Mouse (Mus musculus) intestine, postnatal 0 days (tissue): ENCODE measurements around the gene Il22ra2. TPM values are rescaled to one million over a fixed set of nuclear protein-coding genes. Genes with fewer than 3 reads are reported as not detected.

ENCODE experiments used
- ATAC-seq: fragments of 200-750 bp; cut with Nextera tagmentation; 2 replicates; pipeline ENCODE4 v1.8.0; 2017; ENCODE audit warnings: mild to moderate bottlenecking, moderate TSS enrichment, moderate library complexity
- H3K27ac ChIP-seq: fragments of 300-500 bp; sonication (generic); 2 replicates; pipeline ENCODE4 v1.5.1; 2014; ENCODE audit warnings: mild to moderate bottlenecking, low read depth, low read length, moderate library complexity
- H3K27me3 ChIP-seq: fragments of 300-500 bp; sonication (generic); replicated peaks from 2 replicates; pipeline ENCODE4 v1.6.1; 2014; ENCODE audit warnings: low read length, mixed read lengths; ENCODE audit not compliant: control insufficient read depth, insufficient read depth
- H3K36me3 ChIP-seq: fragments of 300-500 bp; sonication (generic); 2 replicates; pipeline ENCODE4 v1.6.1; 2014; ENCODE audit warnings: mild to moderate bottlenecking, moderate library complexity; ENCODE audit not compliant: control insufficient read depth, insufficient read depth
- H3K4me1 ChIP-seq: fragments of 300-500 bp; sonication (generic); replicated peaks from 2 replicates; pipeline ENCODE4 v1.6.1; 2014; ENCODE audit warnings: antibody characterized with exemption, low read length, mixed read lengths; ENCODE audit not compliant: control insufficient read depth, insufficient read depth
- H3K4me2 ChIP-seq: fragments of 300-500 bp; sonication (generic); replicated peaks from 2 replicates; pipeline ENCODE4 v1.6.1; 2014; ENCODE audit warnings: low read depth, mild to moderate bottlenecking, moderate library complexity
- H3K4me3 ChIP-seq: fragments of 300-500 bp; sonication (generic); 2 replicates; pipeline ENCODE4 v1.5.1; 2014; ENCODE audit warnings: low read depth, low read length
- H3K9ac ChIP-seq: fragments of 300-500 bp; sonication (generic); 2 replicates; pipeline ENCODE4 v1.6.1; 2014; ENCODE audit warnings: mild to moderate bottlenecking, low read depth, low read length
- H3K9me3 ChIP-seq: fragments of 300-500 bp; sonication (generic); 2 replicates; pipeline ENCODE4 v1.6.1; 2016; ENCODE audit warnings: mixed run types; ENCODE audit not compliant: control insufficient read depth
- CTCF ChIP-seq: sonication (generic); IDR thresholded peaks from 2 replicates; pipeline ENCODE4 v1.5.1; 2016; ENCODE audit warnings: low read depth, mild to moderate bottlenecking, control low read depth, antibody characterized with exemption, moderate library complexity
- WGBS: fragments of 180-500 bp; shearing (Covaris S2); extraction: QIAGEN DNeasy Blood & Tissue Kit; methylation state at CpG from one replicate; pipeline ENCODE4 v1.1.7; 2014; 5-methylcytosine and 5-hydroxymethylcytosine counted together
- polyA plus RNA-seq: library from polyadenylated mRNA; unstranded; fragments of >200 nt; fragmentation: Nextera tagmentation; extraction: Ambion mirVana; gene quantifications from 2 replicates; pipeline ENCODE4 v1.2.1, GENCODE M21; 2015

Il22ra2 gene
- polyA plus RNA-seq, 1 experiment from 2014 or later, result 0.18 TPM

- H3K27ac ChIP-seq, result peak overlapping the region; percentile 65
- H3K9ac ChIP-seq, result no peak overlapping the region
- H3K4me1 ChIP-seq, result no peaks in the 10 kb centered on the region
- ATAC-seq, result no peak
- H3K36me3 ChIP-seq, result no peaks in the 10 kb centered on the region
- H3K4me3 ChIP-seq, result no peak overlapping the region
- no peak overlapping the region for H3K4me2 ChIP-seq
- WGBS, result 41% methylated on average over 7 of the region's 7 CpGs
- TF ChIP-seq CTCF, result no peak
- no peaks in the 10 kb centered on the region for H3K27me3 ChIP-seq
- H3K9me3 ChIP-seq, result no peaks in the 10 kb centered on the region
Observed at GRCm38 (mm10) chr10:19582806-19583430, 38.9 kb upstream of the Il22ra2 start.

- Histone ChIP-seq H3K27ac (no peak overlapping the region), H3K4me2 (no peak overlapping the region)
Observed at GRCm38 (mm10) chr10:19584064-19584463, 37.7 kb upstream of the Il22ra2 start.

GRCm38 (mm10) chr10:19584846-19585245 is 37.0 kb upstream of the Il22ra2 start:
- H3K4me1 ChIP-seq, result no peaks in the 10 kb centered on the region
- ATAC-seq, result no peak
- no peak for TF ChIP-seq CTCF
- H3K9me3 ChIP-seq, result no peaks in the 10 kb centered on the region
- no peak overlapping the region for H3K4me3 ChIP-seq
- no peaks in the 10 kb centered on the region for H3K36me3 ChIP-seq
- 39% methylated on average over 1 of the region's 1 CpGs for WGBS
- no peak overlapping the region for H3K4me2 ChIP-seq
- H3K27me3 ChIP-seq, result no peaks in the 10 kb centered on the region
- no peak overlapping the region for H3K27ac ChIP-seq
- no peak overlapping the region for H3K9ac ChIP-seq

More at GRCm38 (mm10) chr10:19584064-19584463, 37.7 kb upstream of the Il22ra2 start:
- no peaks in the 10 kb centered on the region for H3K9me3 ChIP-seq
- ATAC-seq, result no peak
- H3K27me3 ChIP-seq, result no peaks in the 10 kb centered on the region
- H3K9ac ChIP-seq, result no peak overlapping the region
- WGBS, result 93% methylated on average over 2 of the region's 2 CpGs
- H3K36me3 ChIP-seq, result no peaks in the 10 kb centered on the region
- no peak for TF ChIP-seq CTCF
- no peak overlapping the region for H3K4me3 ChIP-seq
- H3K4me1 ChIP-seq, result no peaks in the 10 kb centered on the region

GRCm38 (mm10) chr10:19585860-19586259 is 35.9 kb upstream of the Il22ra2 start:
- Histone ChIP-seq H3K4me3 (no peak overlapping the region), H3K4me1 (0 out of 2 replicates have a peak, but pooled peaks cover 1% of the 10 kb centered on the region), H3K36me3 (no peaks in the 10 kb centered on the region), H3K4me2 (no peak overlapping the region), H3K9me3 (no peaks in the 10 kb centered on the region), H3K27me3 (no peaks in the 10 kb centered on the region), H3K27ac (no peak overlapping the region), H3K9ac (no peak overlapping the region)
- TF ChIP-seq CTCF, result no peak
- ATAC-seq, result no peak
- 87% methylated on average over 5 of the region's 5 CpGs for WGBS

- Histone ChIP-seq H3K4me1 (0 out of 2 replicates have a peak, but pooled peaks cover 8% of the 10 kb centered on the region), H3K4me3 (no peak overlapping the region), H3K9ac (no peak overlapping the region), H3K27ac (no peak overlapping the region), H3K36me3 (no peaks in the 10 kb centered on the region), H3K4me2 (no peak overlapping the region), H3K27me3 (no peaks in the 10 kb centered on the region), H3K9me3 (no peaks in the 10 kb centered on the region)
- no peak for TF ChIP-seq CTCF
- ATAC-seq, result no peak
- WGBS, result 84% methylated on average over 3 of the region's 3 CpGs
Observed at GRCm38 (mm10) chr10:19587281-19587680, 34.5 kb upstream of the Il22ra2 start.

- Histone ChIP-seq H3K27ac (peak overlapping the region; percentile 54; the same call in 1 of the 2 replicates), H3K4me3 (no peak overlapping the region), H3K36me3 (no peaks in the 10 kb centered on the region), H3K27me3 (no peaks in the 10 kb centered on the region), H3K4me1 (0 out of 2 replicates have a peak, but pooled peaks cover 10% of the 10 kb centered on the region), H3K9ac (no peak overlapping the region), H3K9me3 (no peaks in the 10 kb centered on the region), H3K4me2 (peak overlapping the region; percentile 22; the same call in 1 of the 2 replicates)
- 49% methylated on average over 12 of the region's 12 CpGs for WGBS
- no peak for TF ChIP-seq CTCF
- ATAC-seq, result peak; percentile 17; the same call in 1 of the 2 replicates
Observed at GRCm38 (mm10) chr10:19589626-19590025, 32.2 kb upstream of the Il22ra2 start.
